Mouse (Mus musculus) CH12.LX (cell line): ENCODE measurements around the gene Klhl5. TPM values are rescaled to one million over a fixed set of nuclear protein-coding genes. Genes with fewer than 3 reads are reported as not detected.

Experiments
- DNase-seq: peaks from one replicate; pipeline ENCODE4 v3.0.0-alpha.2; 2013; ENCODE audit errors: extremely low read depth
- H3K27ac ChIP-seq: 2 replicates; pipeline ENCODE4 v1.5.1; 2012; ENCODE audit warnings: low read depth, mild to moderate bottlenecking, control low read depth, moderate library complexity; ENCODE audit not compliant: insufficient read depth
- H3K27me3 ChIP-seq: replicated peaks from 2 replicates; pipeline ENCODE3; 2012; ENCODE audit warnings: inconsistent platforms
- H3K36me3 ChIP-seq, 2 experiments: replicated peaks in 1 of 2; 2 replicates each; pipeline versions ENCODE3 to v1.6.1; 2012; ENCODE audit warnings: inconsistent platforms in 1 of 2, low read length in 1 of 2, mild to moderate bottlenecking in 1 of 2, mixed read lengths in 1 of 2, moderate library complexity in 1 of 2; ENCODE audit not compliant: control insufficient read depth in 1 of 2, insufficient read depth in 1 of 2
- H3K4me1 ChIP-seq, 2 experiments: 2 replicates each; pipeline ENCODE4 v1.6.1; 2012; ENCODE audit warnings: inconsistent platforms in 1 of 2, moderate library complexity in 1 of 2; ENCODE audit not compliant: insufficient read depth in 2 of 2, control insufficient read depth in 1 of 2
- H3K4me2 ChIP-seq: 2 replicates; pipeline ENCODE4 v1.6.1; 2012; ENCODE audit warnings: low read depth, mild to moderate bottlenecking, control low read depth; ENCODE audit not compliant: poor library complexity, insufficient read depth, severe bottlenecking
- H3K4me3 ChIP-seq, 3 experiments: fragments of 150-350 bp in 1 of 3; sonication (generic) in 1 of 3; replicated peaks in 1 of 3; 2 replicates each; pipeline versions ENCODE3 to v1.5.1; 2011 to 2012; ENCODE audit warnings: low read depth in 2 of 3, low read length in 2 of 3, mild to moderate bottlenecking in 2 of 3, moderate library complexity in 2 of 3, control low read depth in 1 of 3, improper control_type of control experiment in 1 of 3, inconsistent platforms in 1 of 3, mixed read lengths in 1 of 3; ENCODE audit not compliant: poor library complexity in 1 of 3
- H3K79me2 ChIP-seq: replicated peaks from 2 replicates; pipeline ENCODE4 v1.6.1; 2012; ENCODE audit warnings: mild to moderate bottlenecking, moderate library complexity; ENCODE audit not compliant: control insufficient read depth, poor library complexity, insufficient read depth, severe bottlenecking; ENCODE audit errors: extremely low read depth
- H3K9ac ChIP-seq: 2 replicates; pipeline ENCODE4 v1.6.1; 2012; ENCODE audit warnings: low read depth, mild to moderate bottlenecking, control low read depth, moderate library complexity; ENCODE audit not compliant: insufficient read depth
- H3K9me3 ChIP-seq: replicated peaks from 2 replicates; pipeline ENCODE3; 2012; ENCODE audit warnings: low read length, inconsistent platforms, mixed read lengths
- CTCF ChIP-seq, 2 experiments: IDR thresholded peaks in 1 of 2; conservative IDR thresholded peaks in 1 of 2; 2 replicates each; pipeline ENCODE4 v1.5.1; 2011 to 2012; ENCODE audit warnings: low read depth in 2 of 2, low read length in 2 of 2, improper control_type of control experiment in 1 of 2, inconsistent platforms in 1 of 2, mild to moderate bottlenecking in 1 of 2, moderate library complexity in 1 of 2
- ELF1 ChIP-seq: IDR thresholded peaks from 2 replicates; pipeline ENCODE4 v1.6.1; 2014; ENCODE audit warnings: low read depth, mild to moderate bottlenecking, inconsistent platforms, low read length, improper control_type of control experiment
- ETS1 ChIP-seq: conservative IDR thresholded peaks from 2 replicates; pipeline ENCODE4 v1.6.1; 2012; ENCODE audit warnings: low read depth, mild to moderate bottlenecking, inconsistent platforms, low read length, improper control_type of control experiment, moderate library complexity
- JUN ChIP-seq: IDR thresholded peaks from 2 replicates; pipeline ENCODE4 v1.6.1; 2011; ENCODE audit warnings: low read depth, mild to moderate bottlenecking, low read length, improper control_type of control experiment, moderate library complexity; ENCODE audit not compliant: insufficient read depth
- JUND ChIP-seq: conservative IDR thresholded peaks from 2 replicates; pipeline ENCODE4 v1.6.1; 2011; ENCODE audit warnings: low read depth, low read length, improper control_type of control experiment
- MAX ChIP-seq: IDR thresholded peaks from 2 replicates; pipeline ENCODE4 v1.6.1; 2011; ENCODE audit warnings: low read length, improper control_type of control experiment
- MEF2A ChIP-seq: IDR thresholded peaks from 2 replicates; pipeline ENCODE4 v1.6.1; 2014; ENCODE audit warnings: low read depth, mild to moderate bottlenecking, inconsistent platforms, low read length, improper control_type of control experiment, borderline replicate concordance
- MXI1 ChIP-seq: IDR thresholded peaks from 2 replicates; pipeline ENCODE4 v1.6.1; 2011; ENCODE audit warnings: mild to moderate bottlenecking, low read depth, low read length, improper control_type of control experiment
- MYC ChIP-seq: IDR thresholded peaks from 2 replicates; pipeline ENCODE4 v1.6.1; 2011; ENCODE audit warnings: low read depth, mild to moderate bottlenecking, improper control_type of control experiment, low read length
- NELFE ChIP-seq: IDR thresholded peaks from 2 replicates; pipeline ENCODE4 v1.6.1; 2011; ENCODE audit warnings: low read depth, low read length, improper control_type of control experiment
- NRF1 ChIP-seq: IDR thresholded peaks from 2 replicates; pipeline ENCODE4 v1.6.1; 2014; ENCODE audit warnings: low read depth, mild to moderate bottlenecking, inconsistent platforms, low read length, improper control_type of control experiment, moderate library complexity
- PAX5 ChIP-seq: IDR thresholded peaks from 2 replicates; pipeline ENCODE4 v1.6.1; 2012; ENCODE audit warnings: low read length, inconsistent platforms, mixed read lengths
- POLR2A ChIP-seq: IDR thresholded peaks from 2 replicates; pipeline ENCODE4 v1.6.1; 2011; ENCODE audit warnings: low read depth, mild to moderate bottlenecking, improper control_type of control experiment, low read length
- RAD21 ChIP-seq: IDR thresholded peaks from 2 replicates; pipeline ENCODE4 v1.6.1; 2011; ENCODE audit warnings: low read depth, mild to moderate bottlenecking, low read length, improper control_type of control experiment, moderate library complexity
- SIN3A ChIP-seq: IDR thresholded peaks from 2 replicates; pipeline ENCODE4 v1.6.1; 2012; ENCODE audit warnings: low read length, improper control_type of control experiment, inconsistent platforms
- TBP ChIP-seq: conservative IDR thresholded peaks from 2 replicates; pipeline ENCODE4 v1.6.1; 2011; ENCODE audit warnings: low read depth, low read length, improper control_type of control experiment
- TCF12 ChIP-seq: IDR thresholded peaks from 2 replicates; pipeline ENCODE4 v1.6.1; 2014; ENCODE audit warnings: low read depth, mild to moderate bottlenecking, inconsistent platforms, low read length, improper control_type of control experiment
- UBTF ChIP-seq: IDR thresholded peaks from 2 replicates; pipeline ENCODE4 v1.6.1; 2012; ENCODE audit warnings: low read depth, mild to moderate bottlenecking, inconsistent platforms, low read length, improper control_type of control experiment, moderate library complexity
- USF1 ChIP-seq: IDR thresholded peaks from 2 replicates; pipeline ENCODE4 v1.6.1; 2014; ENCODE audit warnings: low read depth, mild to moderate bottlenecking, inconsistent platforms, low read length, improper control_type of control experiment
- USF2 ChIP-seq: conservative IDR thresholded peaks from 2 replicates; pipeline ENCODE4 v1.6.1; 2011; ENCODE audit warnings: low read depth, low read length, improper control_type of control experiment
- dilution Hi-C: fragments of 300-500 bp; cut with MboI; formaldehyde crosslinking; loops from 2 replicates; pipeline ENCODE4 v1.14.3; 2020; ENCODE audit warnings: low sequenced_read_pairs; ENCODE audit not compliant: extremely low pct_unique_long_range_greater_than_20kb, extremely low pct_ligation_motif_present
- in situ Hi-C: fragments of 300-500 bp; cut with MboI; formaldehyde crosslinking; loops from 3 replicates; pipeline ENCODE4 v1.14.3; 2019; ENCODE audit warnings: low sequenced_read_pairs, low pct_ligation_motif_present, low pct_unique_long_range_greater_than_20kb, mixed read lengths
- polyA plus RNA-seq: library from polyadenylated mRNA; unstranded; fragments of >175 nt; gene quantifications from 2 replicates; pipeline ENCODE4 v1.2.1, GENCODE M21; 2012; ENCODE audit warnings: low read depth; ENCODE audit not compliant: insufficient read length
- total RNA-seq, 2 experiments: library from RNA; depleted of rRNA; stranded (reverse); fragments of 300-350 nt in 1 of 2; fragments of >200 nt in 1 of 2; gene quantifications; 2 replicates each; pipeline ENCODE4 v1.2.3; 2012 to 2014

The Klhl5 gene
- total and polyA plus RNA-seq, 3 experiments: 20.6 to 31.7 (median 23.2) TPM

- H3K4me2 ChIP-seq: no peak overlapping the region
- H3K4me3 ChIP-seq: no peak overlapping the region
- dilution Hi-C loops: no loop called here
- no peak for TF ChIP-seq TBP
- TF ChIP-seq RAD21: no peak
- TF ChIP-seq MEF2A: no peak
- TF ChIP-seq PAX5: no peak
- TF ChIP-seq POLR2A: no peak
- no peak for TF ChIP-seq JUND
- TF ChIP-seq USF1: no peak
- TF ChIP-seq JUN: no peak
- no peak for TF ChIP-seq ELF1
- no peak for TF ChIP-seq UBTF
- TF ChIP-seq USF2: no peak
- no peak for TF ChIP-seq NELFE
- TF ChIP-seq MYC: no peak
- no peak for DNase-seq
- peaks cover 2% of the 10 kb centered on the region for H3K9me3 ChIP-seq
- no peaks in the 10 kb centered on the region for H3K4me1 ChIP-seq
- H3K79me2 ChIP-seq: no peaks in the 10 kb centered on the region
- no peaks in the 10 kb centered on the region for H3K27me3 ChIP-seq
- H3K27ac ChIP-seq: no peak overlapping the region
- H3K9ac ChIP-seq: no peak overlapping the region
- in situ Hi-C loops: no loop called here
- H3K36me3 ChIP-seq: peaks cover 6 to 26% of the 10 kb centered on the region in 2 experiments
Observed at GRCm38 (mm10) chr5:65059806-65060205, 47.5 kb upstream of the Klhl5 start.

DNA sequence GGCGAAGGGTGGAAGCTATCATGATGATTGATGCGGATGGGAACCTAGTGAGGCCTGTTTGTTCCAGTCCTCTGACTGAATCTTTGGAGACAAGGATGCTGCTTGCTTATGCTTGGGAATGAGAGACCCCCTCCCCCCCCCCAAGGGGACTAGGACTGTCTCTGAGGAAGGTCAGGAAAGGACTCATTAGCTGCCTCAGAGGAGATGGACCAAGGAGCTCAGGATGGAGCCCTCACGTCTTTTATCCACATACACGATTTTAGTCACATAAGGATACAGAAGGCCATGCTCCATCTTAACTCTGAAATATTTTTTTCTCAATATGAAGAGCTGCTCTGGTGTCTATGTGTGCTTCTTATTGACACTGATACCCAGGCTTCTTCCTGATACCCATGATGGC lies 45.1 kb upstream of the Klhl5 start:
- dilution Hi-C loops: no loop called here
- no peak overlapping the region for H3K27ac ChIP-seq
- H3K9ac ChIP-seq: no peak overlapping the region
- TF ChIP-seq POLR2A (no peak), TBP (no peak)
- TF ChIP-seq, all 38 proteins: peak for 0
- peaks cover 6 to 42% of the 10 kb centered on the region in 2 experiments for H3K36me3 ChIP-seq
- no peaks in the 10 kb centered on the region for H3K4me1 ChIP-seq
- no peaks in the 10 kb centered on the region for H3K79me2 ChIP-seq
- no peak overlapping the region for H3K4me2 ChIP-seq
- H3K9me3 ChIP-seq: peaks cover 2% of the 10 kb centered on the region
- H3K4me3 ChIP-seq: no peak overlapping the region
- in situ Hi-C loops: no loop called here
- no peaks in the 10 kb centered on the region for H3K27me3 ChIP-seq
- DNase-seq: no peak

- no peak for DNase-seq
- peaks cover 6 to 50% of the 10 kb centered on the region in 2 experiments for H3K36me3 ChIP-seq
- dilution Hi-C loops (no loop called here), in situ Hi-C loops (no loop called here)
- no peak overlapping the region for H3K4me3 ChIP-seq
- H3K9me3 ChIP-seq: no peaks in the 10 kb centered on the region
- no peaks in the 10 kb centered on the region for H3K79me2 ChIP-seq
- H3K4me2 ChIP-seq: no peak overlapping the region
- TF ChIP-seq SIN3A: no peak
- no peak for TF ChIP-seq NRF1
- no peak for TF ChIP-seq JUND
- no peak for TF ChIP-seq ETS1
- TF ChIP-seq TCF12: no peak
- no peak for TF ChIP-seq MAX
- no peak for TF ChIP-seq POLR2A
- no peak for TF ChIP-seq USF2
- TF ChIP-seq CTCF (conservative IDR thresholded peaks at IDR 0.05 in 1 of 2, IDR thresholded peaks at IDR 0.05 in 1 of 2; ENCODE audit: low read depth in 2 of 2, low read length in 2 of 2): no peak
- TF ChIP-seq MXI1: no peak
- H3K9ac ChIP-seq: no peak overlapping the region
- H3K27me3 ChIP-seq: no peaks in the 10 kb centered on the region
- no peak overlapping the region for H3K27ac ChIP-seq
- no peaks in the 10 kb centered on the region; a peak in 1 of 4 replicates for H3K4me1 ChIP-seq
Observed at GRCm38 (mm10) chr5:65063266-65063665, 44.1 kb upstream of the Klhl5 start.
